Mouse (Mus musculus) testis, adult 2 months (tissue): ENCODE measurements around the gene Hsd11b1. TPM values are rescaled to one million over a fixed set of nuclear protein-coding genes. Genes with fewer than 3 reads are reported as not detected.

Source experiments
- H3K27ac ChIP-seq: fragments of 200-500 bp; 2 replicates; pipeline ENCODE4 v1.5.1; 2012; ENCODE audit warnings: low read depth, low read length; ENCODE audit not compliant: control insufficient read depth, insufficient read depth
- H3K27me3 ChIP-seq: fragments of 200-500 bp; 2 replicates; pipeline ENCODE4 v1.6.1; 2012; ENCODE audit warnings: mild to moderate bottlenecking, low read length, moderate library complexity; ENCODE audit not compliant: control insufficient read depth, insufficient read depth
- H3K36me3 ChIP-seq: fragments of 200-500 bp; 2 replicates; pipeline ENCODE4 v1.6.1; 2012; ENCODE audit warnings: mild to moderate bottlenecking, low read length; ENCODE audit not compliant: control insufficient read depth, insufficient read depth
- H3K4me1 ChIP-seq: fragments of 200-500 bp; 2 replicates; pipeline ENCODE4 v1.6.1; 2012; ENCODE audit warnings: low read length; ENCODE audit not compliant: control insufficient read depth, insufficient read depth
- H3K4me3 ChIP-seq: fragments of 200-500 bp; 2 replicates; pipeline ENCODE4 v1.5.1; 2012; ENCODE audit warnings: low read depth, mild to moderate bottlenecking, low read length, moderate library complexity, mixed read lengths; ENCODE audit not compliant: control insufficient read depth
- CTCF ChIP-seq: fragments of 200-500 bp; IDR thresholded peaks from 2 replicates; pipeline ENCODE4 v1.5.1; 2012; ENCODE audit warnings: low read depth, mild to moderate bottlenecking, inconsistent platforms, low read length, moderate library complexity; ENCODE audit not compliant: control insufficient read depth, insufficient read depth, insufficient replicate concordance
- POLR2A ChIP-seq: fragments of 200-500 bp; IDR thresholded peaks from 2 replicates; pipeline ENCODE4 v1.6.1; 2012; ENCODE audit warnings: low read depth, mild to moderate bottlenecking, inconsistent platforms, low read length, moderate library complexity; ENCODE audit not compliant: control insufficient read depth
- polyA plus RNA-seq: library from polyadenylated mRNA; depleted of rRNA; stranded (reverse); fragments of >200 nt; gene quantifications from 2 replicates; pipeline ENCODE4 v1.2.3, GENCODE M21; 2012

The Hsd11b1 gene
- polyA plus RNA-seq, 1 experiment = 0.67 TPM

GRCm38 (mm10) chr1:193195169-193195810, 68.6 kb downstream of the Hsd11b1 start:
- Histone ChIP-seq H3K27ac (no peak overlapping the region), H3K27me3 (no peaks in the 10 kb centered on the region), H3K4me1 (no peaks in the 10 kb centered on the region), H3K4me3 (no peak overlapping the region), H3K36me3 (no peaks in the 10 kb centered on the region)
- TF ChIP-seq POLR2A (no peak), CTCF (no peak)

- Histone ChIP-seq H3K4me1 (no peaks in the 10 kb centered on the region), H3K36me3 (no peaks in the 10 kb centered on the region), H3K27ac (no peak overlapping the region), H3K27me3 (no peaks in the 10 kb centered on the region), H3K4me3 (no peak overlapping the region)
- TF ChIP-seq POLR2A (no peak), CTCF (no peak)
Measured at GRCm38 (mm10) chr1:193194416-193195140, 69.3 kb downstream of the Hsd11b1 start.

DNA sequence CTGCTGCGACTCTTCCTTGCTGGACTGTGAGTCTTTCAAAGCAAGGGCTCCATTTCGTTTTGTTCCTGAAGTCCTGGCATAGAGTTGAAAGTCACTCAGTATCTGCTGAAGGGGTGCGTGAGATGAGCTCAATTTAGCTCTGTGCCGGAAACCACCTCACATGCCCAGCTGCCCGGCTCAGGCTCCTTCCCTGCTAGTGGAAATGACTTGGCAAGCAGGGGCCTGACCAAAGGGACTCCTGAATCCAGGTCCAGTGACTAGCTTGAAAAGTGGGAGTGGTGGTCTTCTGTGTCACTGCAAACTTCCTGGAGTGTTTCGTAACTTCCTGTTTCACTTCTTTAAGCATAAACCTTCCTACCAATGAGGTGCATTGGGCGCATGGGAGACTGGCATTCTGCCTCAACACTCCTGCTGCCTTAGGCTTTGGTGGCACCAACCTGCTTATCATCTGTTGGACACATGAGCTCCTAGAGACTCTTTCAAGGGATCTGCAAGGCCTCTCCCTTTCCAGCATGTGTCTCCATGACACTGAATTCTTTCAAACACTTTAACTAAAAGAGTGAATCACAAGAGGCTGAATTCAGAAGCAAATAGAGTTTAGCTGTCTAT, 72.1 kb downstream of the Hsd11b1 start:
- no peak overlapping the region for H3K27ac ChIP-seq
- no peak for TF ChIP-seq CTCF
- TF ChIP-seq POLR2A = no peak

GRCm38 (mm10) chr1:193189771-193190170, 74.1 kb downstream of the Hsd11b1 start:
- no peaks in the 10 kb centered on the region for H3K36me3 ChIP-seq
- TF ChIP-seq POLR2A (no peak), CTCF (no peak)
- H3K4me1 ChIP-seq = no peaks in the 10 kb centered on the region
- no peak overlapping the region for H3K4me3 ChIP-seq
- H3K27me3 ChIP-seq = no peaks in the 10 kb centered on the region
- no peak overlapping the region for H3K27ac ChIP-seq

More for the DNA sequence above, 72.1 kb downstream of the Hsd11b1 start:
- H3K36me3 ChIP-seq = no peaks in the 10 kb centered on the region
- H3K4me3 ChIP-seq = no peak overlapping the region
- H3K4me1 ChIP-seq = no peaks in the 10 kb centered on the region
- no peaks in the 10 kb centered on the region for H3K27me3 ChIP-seq

DNA sequence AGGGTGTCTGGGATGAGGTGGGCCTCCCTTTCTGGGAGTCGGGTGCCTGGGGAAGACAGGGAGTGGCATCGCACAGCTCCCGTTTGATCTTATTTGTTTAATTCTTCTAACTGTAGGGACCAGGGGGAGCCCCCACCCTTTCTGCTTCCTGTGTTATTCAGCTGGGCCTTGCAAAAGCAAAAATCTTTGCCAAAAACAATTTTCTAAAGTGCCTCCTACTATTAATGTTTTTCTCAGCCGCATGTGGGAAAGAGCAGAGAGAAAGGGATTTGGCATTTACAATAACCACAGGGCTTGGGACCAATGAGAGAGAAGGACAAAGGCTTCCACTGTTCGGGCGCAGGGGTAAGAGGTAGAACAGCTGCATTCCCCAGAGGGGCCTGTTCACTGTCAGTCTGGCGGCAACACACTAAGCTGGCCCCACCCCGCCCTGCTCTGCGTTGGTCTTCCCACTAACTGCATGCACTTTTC, 74.7 kb downstream of the Hsd11b1 start:
- TF ChIP-seq POLR2A = no peak
- no peak for TF ChIP-seq CTCF
- H3K36me3 ChIP-seq = no peaks in the 10 kb centered on the region
- H3K27me3 ChIP-seq = no peaks in the 10 kb centered on the region
- no peaks in the 10 kb centered on the region for H3K4me1 ChIP-seq
- H3K4me3 ChIP-seq = no peak overlapping the region
- H3K27ac ChIP-seq = no peak overlapping the region

GRCm38 (mm10) chr1:193188257-193188656, 75.6 kb downstream of the Hsd11b1 start:
- no peak overlapping the region for H3K27ac ChIP-seq
- TF ChIP-seq CTCF = no peak
- no peaks in the 10 kb centered on the region for H3K36me3 ChIP-seq
- no peaks in the 10 kb centered on the region for H3K4me1 ChIP-seq
- no peaks in the 10 kb centered on the region for H3K27me3 ChIP-seq
- H3K4me3 ChIP-seq = no peak overlapping the region

- no peaks in the 10 kb centered on the region for H3K36me3 ChIP-seq
- TF ChIP-seq POLR2A (no peak), CTCF (no peak)
- no peak overlapping the region for H3K4me3 ChIP-seq
- H3K27me3 ChIP-seq = no peaks in the 10 kb centered on the region
- H3K4me1 ChIP-seq = no peaks in the 10 kb centered on the region
- no peak overlapping the region for H3K27ac ChIP-seq
Measured at GRCm38 (mm10) chr1:193181104-193181503, 82.8 kb downstream of the Hsd11b1 start.
